Mouse (Mus musculus): ENCODE measurements around the gene Slc51b. TPM values are rescaled to one million over a fixed set of nuclear protein-coding genes. Genes with fewer than 3 reads are reported as not detected.
A peak's percentile ranks its signal among the peaks of the same experiment; 100 is the strongest.

The Slc51b gene
- polyA plus RNA-seq, 1 experiment: 15.0 TPM

GRCm38 (mm10) chr9:65458975-65459374 is 36.2 kb upstream of the Slc51b start:
- Histone ChIP-seq H3K4me1 (ENCODE audit: control insufficient read depth, insufficient read depth, low read length) (peaks cover 8% of the 10 kb centered on the region; the same call in 1 of the 2 replicates), H3K4me3 (ENCODE audit: insufficient read depth, low read depth, low read length) (no peak overlapping the region), H3K36me3 (ENCODE audit: control insufficient read depth, insufficient read depth, low read length) (no peaks in the 10 kb centered on the region), H3K27me3 (replicated peaks; ENCODE audit: control insufficient read depth, insufficient read depth, low read length) (no peaks in the 10 kb centered on the region), H3K27ac (ENCODE audit: insufficient read depth, low read depth, low read length) (no peak overlapping the region)
- no peak for DNase-seq
- 94% methylated on average over 2 of the region's 2 CpGs for WGBS
- TF ChIP-seq POLR2A (IDR thresholded peaks at IDR 0.05; ENCODE audit: low read depth, low read length) (no peak), CTCF (conservative IDR thresholded peaks at IDR 0.05; ENCODE audit: insufficient read depth, insufficient read length, low read depth, low read length) (no peak)

GRCm38 (mm10) chr9:65447951-65448350 is 25.2 kb upstream of the Slc51b start:
- Histone ChIP-seq H3K27me3 (replicated peaks; ENCODE audit: control insufficient read depth, insufficient read depth, low read length) (no peaks in the 10 kb centered on the region), H3K27ac (ENCODE audit: insufficient read depth, low read depth, low read length) (no peak overlapping the region), H3K4me1 (ENCODE audit: control insufficient read depth, insufficient read depth, low read length) (no peaks in the 10 kb centered on the region), H3K36me3 (ENCODE audit: control insufficient read depth, insufficient read depth, low read length) (no peaks in the 10 kb centered on the region; the same call in 1 of the 2 replicates), H3K4me3 (ENCODE audit: insufficient read depth, low read depth, low read length) (no peak overlapping the region)
- no peak for TF ChIP-seq CTCF (conservative IDR thresholded peaks at IDR 0.05; ENCODE audit: insufficient read depth, insufficient read length, low read depth, low read length)
- no peak for TF ChIP-seq POLR2A (IDR thresholded peaks at IDR 0.05; ENCODE audit: low read depth, low read length)
- no peak for DNase-seq
- WGBS: 93% methylated on average over 6 of the region's 6 CpGs

- Histone ChIP-seq H3K4me3 (ENCODE audit: insufficient read depth, low read depth, low read length) (no peak overlapping the region), H3K27me3 (replicated peaks; ENCODE audit: control insufficient read depth, insufficient read depth, low read length) (no peaks in the 10 kb centered on the region), H3K27ac (ENCODE audit: insufficient read depth, low read depth, low read length) (no peak overlapping the region), H3K36me3 (ENCODE audit: control insufficient read depth, insufficient read depth, low read length) (no peaks in the 10 kb centered on the region; the same call in 1 of the 2 replicates), H3K4me1 (ENCODE audit: control insufficient read depth, insufficient read depth, low read length) (no peaks in the 10 kb centered on the region)
- WGBS: 94% methylated on average over 4 of the region's 4 CpGs
- no peak for TF ChIP-seq POLR2A (IDR thresholded peaks at IDR 0.05; ENCODE audit: low read depth, low read length)
- TF ChIP-seq CTCF (conservative IDR thresholded peaks at IDR 0.05; ENCODE audit: insufficient read depth, insufficient read length, low read depth, low read length): 0 out of 2 replicates have a peak, but pooled peaks have one; percentile 7
- no peak for DNase-seq
Observed at GRCm38 (mm10) chr9:65444692-65445091, 21.9 kb upstream of the Slc51b start.

- H3K4me3 ChIP-seq (ENCODE audit: insufficient read depth, low read depth, low read length): peak within 1 kb of the TSS; percentile 93
- under 1% methylated on average over 54 of the region's 54 CpGs for WGBS
- no peak within 1 kb of the TSS for H3K27ac ChIP-seq (ENCODE audit: insufficient read depth, low read depth, low read length)
- peaks cover 2% of the 10 kb centered on the region; the same call in 1 of the 2 replicates for H3K4me1 ChIP-seq (ENCODE audit: control insufficient read depth, insufficient read depth, low read length)
- H3K27me3 ChIP-seq (replicated peaks; ENCODE audit: control insufficient read depth, insufficient read depth, low read length): no peaks in the 10 kb centered on the region
- no peaks in the 10 kb centered on the region for H3K36me3 ChIP-seq (ENCODE audit: control insufficient read depth, insufficient read depth, low read length)
- DNase-seq: peak; percentile 97
- TF ChIP-seq CTCF (conservative IDR thresholded peaks at IDR 0.05; ENCODE audit: insufficient read depth, insufficient read length, low read depth, low read length) (no peak), POLR2A (IDR thresholded peaks at IDR 0.05; ENCODE audit: low read depth, low read length) (peak; percentile 42)
Observed at GRCm38 (mm10) chr9:65435671-65436301, 13.0 kb upstream of the Slc51b start, which contains the start of gene Mtfmt. Gene Mtfmt (plus strand): TSS chr9:65435782.

- Histone ChIP-seq H3K27ac (ENCODE audit: insufficient read depth, low read depth, low read length) (no peak overlapping the region), H3K4me1 (ENCODE audit: control insufficient read depth, insufficient read depth, low read length) (peaks cover 2% of the 10 kb centered on the region; the same call in 1 of the 2 replicates), H3K36me3 (ENCODE audit: control insufficient read depth, insufficient read depth, low read length) (no peaks in the 10 kb centered on the region), H3K27me3 (replicated peaks; ENCODE audit: control insufficient read depth, insufficient read depth, low read length) (no peaks in the 10 kb centered on the region), H3K4me3 (ENCODE audit: insufficient read depth, low read depth, low read length) (no peak overlapping the region)
- TF ChIP-seq CTCF (conservative IDR thresholded peaks at IDR 0.05; ENCODE audit: insufficient read depth, insufficient read length, low read depth, low read length): no peak
- no peak for TF ChIP-seq POLR2A (IDR thresholded peaks at IDR 0.05; ENCODE audit: low read depth, low read length)
- no peak for DNase-seq
- 66% methylated on average over 4 of the region's 4 CpGs for WGBS
Observed at GRCm38 (mm10) chr9:65435211-65435610, 12.5 kb upstream of the Slc51b start.

- 76% methylated on average over 5 of the region's 5 CpGs for WGBS
Observed at GRCm38 (mm10) chr9:65434140-65434539, 11.4 kb upstream of the Slc51b start.

GRCm38 (mm10) chr9:65432236-65432635 is 9.5 kb upstream of the Slc51b start:
- peaks cover 7% of the 10 kb centered on the region; the same call in 1 of the 2 replicates for H3K4me1 ChIP-seq (ENCODE audit: control insufficient read depth, insufficient read depth, low read length)
- WGBS: 2% methylated on average over 3 of the region's 3 CpGs
- peak; percentile 92 for DNase-seq
- no peaks in the 10 kb centered on the region for H3K27me3 ChIP-seq (replicated peaks; ENCODE audit: control insufficient read depth, insufficient read depth, low read length)
- H3K4me3 ChIP-seq (ENCODE audit: insufficient read depth, low read depth, low read length): no peak overlapping the region
- H3K27ac ChIP-seq (ENCODE audit: insufficient read depth, low read depth, low read length): no peak overlapping the region
- H3K36me3 ChIP-seq (ENCODE audit: control insufficient read depth, insufficient read depth, low read length): no peaks in the 10 kb centered on the region
- TF ChIP-seq CTCF (conservative IDR thresholded peaks at IDR 0.05; ENCODE audit: insufficient read depth, insufficient read length, low read depth, low read length) (peak; percentile 92), POLR2A (IDR thresholded peaks at IDR 0.05; ENCODE audit: low read depth, low read length) (no peak)

More at GRCm38 (mm10) chr9:65434140-65434539, 11.4 kb upstream of the Slc51b start:
- peaks cover 2% of the 10 kb centered on the region; the same call in 1 of the 2 replicates for H3K4me1 ChIP-seq (ENCODE audit: control insufficient read depth, insufficient read depth, low read length)
- DNase-seq: peak; percentile 58
- no peaks in the 10 kb centered on the region for H3K27me3 ChIP-seq (replicated peaks; ENCODE audit: control insufficient read depth, insufficient read depth, low read length)
- H3K36me3 ChIP-seq (ENCODE audit: control insufficient read depth, insufficient read depth, low read length): no peaks in the 10 kb centered on the region
- TF ChIP-seq POLR2A (IDR thresholded peaks at IDR 0.05; ENCODE audit: low read depth, low read length): no peak
- TF ChIP-seq CTCF (conservative IDR thresholded peaks at IDR 0.05; ENCODE audit: insufficient read depth, insufficient read length, low read depth, low read length): peak; percentile 56
- H3K4me3 ChIP-seq (ENCODE audit: insufficient read depth, low read depth, low read length): no peak overlapping the region
- no peak overlapping the region for H3K27ac ChIP-seq (ENCODE audit: insufficient read depth, low read depth, low read length)
